Mouse (Mus musculus): ENCODE data around the gene Tefm.

- TF ChIP-seq POLR2A (IDR thresholded peaks at IDR 0.05; ENCODE audit: low read depth, low read length) (no peak), CTCF (conservative IDR thresholded peaks at IDR 0.05; ENCODE audit: insufficient read depth, insufficient read length, low read depth, low read length) (no peak)
Measured at GRCm38 (mm10) chr11:80159018-80159417, 17.0 kb upstream of the Tefm start.

Data from kidney, adult 2 months (tissue).